Mouse (Mus musculus) limb, embryonic 14.5 days (tissue): ENCODE measurements at regions not wholly inside any gene's neighbourhood (a gene's known extent, or its start where the extent isn't known, plus 50 kb on each side); places are given as distances from the start of the nearest gene placed in this dataset.
"Not testable (repeated sequence)": the region's sequence is repeated elsewhere in the genome, so short reads cannot be mapped to it uniquely, and the experiment has no call there.

Experiments used
- ATAC-seq: fragments of 200-750 bp; cut with Nextera tagmentation; 2 replicates; pipeline ENCODE4 v1.8.0; 2017; ENCODE audit warnings: low read depth, moderate number of reproducible peaks, moderate TSS enrichment; ENCODE audit not compliant: low FRiP score
- DNase-seq: peaks from one replicate; pipeline ENCODE4 v3.0.0-alpha.2; 2015; ENCODE audit warnings: low spot score
- H3K27ac ChIP-seq: fragments of 300-500 bp; sonication (generic); replicated peaks from 2 replicates; pipeline ENCODE4 v1.5.1; 2014; ENCODE audit warnings: low read depth, mild to moderate bottlenecking, low read length, moderate library complexity, mixed read lengths
- H3K27me3 ChIP-seq: fragments of 300-500 bp; sonication (generic); 2 replicates; pipeline ENCODE4 v1.6.1; 2014; ENCODE audit warnings: low read length, mixed read lengths; ENCODE audit not compliant: control insufficient read depth, insufficient read depth
- H3K36me3 ChIP-seq: fragments of 300-500 bp; sonication (generic); 2 replicates; pipeline ENCODE4 v1.6.1; 2014; ENCODE audit warnings: mild to moderate bottlenecking, low read length, moderate library complexity, mixed read lengths; ENCODE audit not compliant: control insufficient read depth, insufficient read depth
- H3K4me1 ChIP-seq: fragments of 300-500 bp; sonication (generic); 2 replicates; pipeline ENCODE4 v1.6.1; 2014; ENCODE audit warnings: antibody characterized with exemption, low read length, mixed read lengths; ENCODE audit not compliant: control insufficient read depth, insufficient read depth
- H3K4me2 ChIP-seq: fragments of 300-500 bp; sonication (generic); replicated peaks from 2 replicates; pipeline ENCODE4 v1.6.1; 2014; ENCODE audit warnings: low read depth, mild to moderate bottlenecking, low read length, moderate library complexity; ENCODE audit not compliant: severe bottlenecking
- H3K4me3 ChIP-seq: fragments of 300-500 bp; sonication (generic); replicated peaks from 2 replicates; pipeline ENCODE4 v1.5.1; 2014; ENCODE audit warnings: low read length
- H3K9ac ChIP-seq: fragments of 300-500 bp; sonication (generic); 2 replicates; pipeline ENCODE4 v1.6.1; 2014; ENCODE audit warnings: mild to moderate bottlenecking, low read depth, low read length, moderate library complexity; ENCODE audit not compliant: severe bottlenecking
- H3K9me3 ChIP-seq: fragments of 300-500 bp; sonication (generic); 2 replicates; pipeline ENCODE4 v1.6.1; 2016; ENCODE audit warnings: low read length; ENCODE audit not compliant: control insufficient read depth
- POLR2A ChIP-seq: fragments of 200-500 bp; IDR thresholded peaks from 2 replicates; pipeline ENCODE4 v1.8.0; 2012; ENCODE audit warnings: inconsistent platforms, mild to moderate bottlenecking, moderate library complexity, borderline replicate concordance; ENCODE audit not compliant: insufficient read depth, insufficient read length; ENCODE audit errors: extremely low read depth
- WGBS: fragments of 180-500 bp; shearing (Covaris S2); extraction: QIAGEN DNeasy Blood & Tissue Kit; methylation state at CpG from one replicate; pipeline ENCODE4 v1.1.7; 2014; 5-methylcytosine and 5-hydroxymethylcytosine counted together

DNA sequence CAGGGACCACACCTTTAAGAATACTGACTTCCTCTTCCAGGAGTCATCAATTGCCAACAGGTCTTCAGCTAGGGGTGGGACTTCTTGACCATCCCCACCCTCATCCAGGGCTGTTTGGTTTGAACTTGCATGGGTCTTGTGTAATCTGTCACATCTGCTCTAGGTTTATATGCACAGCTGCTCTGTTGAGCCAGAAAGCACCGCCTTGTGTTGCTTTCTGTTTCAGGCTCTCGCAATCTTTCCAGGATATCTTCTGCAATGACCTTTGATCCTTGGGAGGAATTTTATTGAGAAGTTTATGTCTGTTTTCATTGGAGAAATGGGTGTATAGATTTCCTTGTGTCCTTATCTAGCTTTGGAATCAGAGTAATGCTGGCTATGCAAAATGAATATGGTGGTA is 210.8 kb upstream of the Pex5l start:
- no peak overlapping the region for H3K4me2 ChIP-seq
- ATAC-seq, result no peak
- 86% methylated on average over 2 of the region's 2 CpGs for WGBS
- no peaks in the 10 kb centered on the region for H3K9me3 ChIP-seq
- no peaks in the 10 kb centered on the region for H3K36me3 ChIP-seq
- no peak for DNase-seq
- no peak for TF ChIP-seq POLR2A
- H3K27me3 ChIP-seq, result no peaks in the 10 kb centered on the region
- H3K4me1 ChIP-seq, result no peaks in the 10 kb centered on the region
- H3K9ac ChIP-seq, result no peak overlapping the region
- no peak overlapping the region for H3K4me3 ChIP-seq
- H3K27ac ChIP-seq, result no peak overlapping the region

DNA sequence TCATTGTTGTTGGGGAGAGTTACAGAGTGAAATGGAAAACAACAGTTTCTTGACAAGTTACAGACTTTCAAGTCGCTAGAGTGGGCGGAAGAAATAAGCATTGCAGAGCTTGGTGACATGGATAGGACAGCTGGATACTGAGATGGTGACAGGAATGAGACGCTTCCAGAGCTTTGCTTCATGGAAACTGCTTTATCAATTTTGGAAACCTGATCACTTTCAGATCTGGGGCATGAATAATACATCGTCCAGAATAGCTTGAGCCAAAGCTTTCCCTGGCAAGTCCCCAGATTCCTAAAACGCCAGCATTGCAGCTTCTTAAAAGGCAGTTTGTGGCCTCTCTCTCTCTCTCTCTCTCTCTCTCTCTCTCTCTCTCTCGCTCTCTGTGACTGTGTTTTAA is 207.9 kb upstream of the Pex5l start:
- no peak overlapping the region for H3K4me2 ChIP-seq
- 57% methylated on average over 6 of the region's 6 CpGs for WGBS

DNA sequence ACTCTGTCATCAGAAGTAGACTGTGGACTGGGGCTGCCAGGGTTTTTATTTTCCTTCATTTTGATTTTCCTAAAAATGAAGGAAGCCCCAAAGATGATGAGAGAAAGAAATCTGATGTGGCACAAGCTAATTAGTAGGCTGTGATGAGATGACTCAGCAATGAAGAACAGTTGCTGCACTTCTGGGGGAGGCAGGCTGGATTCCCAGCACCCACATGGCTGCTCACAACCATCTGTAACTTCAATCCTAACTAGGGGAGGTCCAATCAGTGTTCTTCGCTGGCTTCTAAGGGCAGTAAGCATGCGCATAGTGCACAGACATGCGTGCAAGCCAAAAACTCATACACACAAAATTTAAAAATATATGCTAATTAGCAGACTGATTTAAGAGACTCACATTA is 191.0 kb upstream of the Pex5l start:
- Histone ChIP-seq H3K36me3 (no peaks in the 10 kb centered on the region), H3K9ac (no peak overlapping the region), H3K4me1 (no peaks in the 10 kb centered on the region), H3K4me3 (no peak overlapping the region), H3K27ac (no peak overlapping the region), H3K27me3 (no peaks in the 10 kb centered on the region), H3K9me3 (no peaks in the 10 kb centered on the region), H3K4me2 (no peak overlapping the region)
- TF ChIP-seq POLR2A, result no peak
- DNase-seq, result no peak
- WGBS, result 90% methylated on average over 3 of the region's 3 CpGs
- ATAC-seq, result no peak

More for the DNA sequence above, 207.9 kb upstream of the Pex5l start:
- DNase-seq (peak; percentile 21), ATAC-seq (no peak)
- Histone ChIP-seq H3K27me3 (no peaks in the 10 kb centered on the region), H3K4me1 (no peaks in the 10 kb centered on the region), H3K4me3 (no peak overlapping the region), H3K9me3 (no peaks in the 10 kb centered on the region), H3K9ac (no peak overlapping the region), H3K27ac (no peak overlapping the region), H3K36me3 (no peaks in the 10 kb centered on the region)
- TF ChIP-seq POLR2A, result no peak

DNA sequence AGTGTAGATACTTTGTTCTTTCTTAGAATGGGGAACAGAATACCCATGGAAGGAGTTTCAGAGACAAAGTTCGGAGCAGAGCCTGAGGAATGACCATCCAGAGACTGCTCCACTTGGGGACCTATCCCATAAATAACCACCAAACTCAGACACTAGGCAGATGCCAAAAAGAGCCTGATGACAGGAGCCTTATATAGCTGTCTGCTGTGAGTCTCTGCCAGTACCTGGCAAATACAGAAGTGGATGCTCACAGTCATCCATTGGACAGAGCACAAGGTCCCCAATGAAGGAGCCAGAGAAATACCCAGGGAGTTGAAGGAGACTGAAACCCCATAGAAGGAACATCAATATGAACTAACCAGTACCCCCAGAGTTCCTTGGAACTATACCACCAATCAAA is 174.6 kb upstream of the Pex5l start:
- H3K9ac ChIP-seq, H3K4me2 ChIP-seq, H3K4me1 ChIP-seq, ATAC-seq, H3K4me3 ChIP-seq, H3K9me3 ChIP-seq, H3K36me3 ChIP-seq, DNase-seq, H3K27me3 ChIP-seq, H3K27ac ChIP-seq: not testable (repeated sequence)
- 87% methylated on average over 1 of the region's 1 CpGs for WGBS

DNA sequence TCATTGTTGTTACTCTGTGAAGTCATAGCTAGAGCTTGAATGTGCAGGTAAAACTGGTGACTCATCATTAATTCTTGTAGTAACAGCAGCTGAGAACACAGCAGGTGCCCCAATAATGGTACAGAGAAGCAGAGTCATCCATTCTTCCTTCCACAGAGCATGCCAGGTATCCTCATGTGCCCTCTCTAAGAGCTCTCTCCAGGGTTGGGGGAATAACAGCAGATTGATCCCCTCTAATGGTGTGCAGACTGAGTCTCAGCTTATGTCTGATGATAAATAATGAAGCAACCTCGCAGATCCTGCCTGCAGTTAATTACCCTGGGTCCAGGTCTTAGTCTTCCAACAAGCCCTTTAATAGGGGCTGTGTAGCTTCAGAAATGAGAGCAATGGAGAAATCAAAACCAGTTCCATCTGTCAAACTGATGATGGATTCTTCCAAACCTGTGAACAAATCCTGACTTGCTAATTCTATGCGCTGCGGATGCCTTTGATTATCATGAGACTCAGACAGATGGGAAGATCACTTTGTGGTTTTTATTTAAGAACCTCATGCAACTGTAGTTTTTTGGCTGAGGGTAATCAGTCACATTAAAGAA is 169.3 kb upstream of the Pex5l start:
- Histone ChIP-seq H3K4me3 (no peak overlapping the region), H3K27ac (no peak overlapping the region), H3K9me3 (no peaks in the 10 kb centered on the region), H3K27me3 (no peaks in the 10 kb centered on the region), H3K4me1 (no peaks in the 10 kb centered on the region), H3K9ac (no peak overlapping the region), H3K4me2 (no peak overlapping the region), H3K36me3 (no peaks in the 10 kb centered on the region)
- no peak for TF ChIP-seq POLR2A
- DNase-seq (no peak), ATAC-seq (no peak)
- WGBS, result 73% methylated on average over 3 of the region's 3 CpGs

DNA sequence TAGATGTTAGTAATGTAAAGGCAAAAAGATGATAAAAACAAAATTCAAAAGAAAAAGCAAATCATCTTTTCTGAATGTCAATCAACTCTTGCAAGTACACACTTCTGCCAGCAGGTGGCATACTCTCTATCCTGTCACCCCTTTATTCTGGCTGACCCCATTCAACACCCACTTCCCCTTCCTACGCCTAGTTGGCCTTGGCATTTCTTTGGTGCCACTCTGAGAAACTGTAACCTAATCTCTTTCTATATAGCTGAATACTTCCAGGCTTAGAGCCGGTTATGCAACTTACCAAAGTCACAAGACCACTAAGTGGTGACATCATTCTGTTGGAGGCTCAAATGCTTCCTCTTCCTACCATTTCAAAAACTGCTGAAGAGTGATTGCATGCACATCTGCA is 165.2 kb upstream of the Pex5l start:
- ATAC-seq (no peak), DNase-seq (peak; percentile 3)
- no peak for TF ChIP-seq POLR2A
- no peak overlapping the region for H3K9ac ChIP-seq
- no peaks in the 10 kb centered on the region for H3K27me3 ChIP-seq
- H3K36me3 ChIP-seq, result no peaks in the 10 kb centered on the region
- H3K9me3 ChIP-seq, result no peaks in the 10 kb centered on the region
- H3K4me2 ChIP-seq, result no peak overlapping the region
- 39% methylated on average over 2 of the region's 2 CpGs for WGBS
- H3K27ac ChIP-seq, result no peak overlapping the region
- H3K4me3 ChIP-seq, result no peak overlapping the region
- H3K4me1 ChIP-seq, result no peaks in the 10 kb centered on the region
